In the genomic region with DNA sequence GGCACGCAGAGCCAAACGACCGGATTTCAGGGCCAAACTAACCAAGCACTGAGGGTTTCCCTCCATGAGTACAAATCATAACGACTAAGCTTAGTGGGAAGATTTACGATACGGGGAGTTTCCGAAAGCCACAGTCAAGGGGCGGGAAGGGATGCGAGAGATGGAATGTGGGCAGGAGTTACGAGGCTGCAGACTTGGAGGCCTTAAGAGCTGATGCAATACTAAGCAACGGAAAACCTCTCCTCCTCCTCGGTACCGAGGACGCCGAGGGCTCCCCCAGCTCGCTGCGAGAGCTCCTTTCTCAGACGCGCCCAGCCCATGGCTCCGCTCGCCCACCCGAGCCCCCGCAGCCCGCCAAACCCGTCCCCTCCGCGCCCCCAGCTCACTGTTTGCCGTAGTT, we compare ENCODE assay signal across 8 mouse cellular contexts. TPM values are rescaled to one million over a fixed set of nuclear protein-coding genes. Genes with fewer than 3 reads are reported as not detected.
DNase-seq lines count a peak whose midpoint lies in the region; ATAC-seq and TF ChIP-seq lines count a peak whose summit lies in the region.

No protein-coding gene starts in this region.

- under 1% methylated on average over 28 of the region's 28 CpGs for WGBS in hindbrain, embryonic 14.5 days

- peaks cover 35% of the 10 kb centered on the region for H3K36me3 ChIP-seq in C2C12 (ENCODE audit: control insufficient read depth, insufficient read depth)
- peaks cover 41% of the 10 kb centered on the region for H3K36me3 ChIP-seq in hindbrain, embryonic 14.5 days (replicated peaks; ENCODE audit: control insufficient read depth, insufficient read depth)
- peaks cover 40% of the 10 kb centered on the region for H3K36me3 ChIP-seq in megakaryocyte, embryonic 14.5 days (replicated peaks; ENCODE audit: low read length)

- H3K9me3 ChIP-seq in hindbrain, embryonic 14.5 days (ENCODE audit: control insufficient read depth, low read length) = no peaks in the 10 kb centered on the region
- H3K9me3 ChIP-seq in megakaryocyte, embryonic 14.5 days = no peaks in the 10 kb centered on the region

- H3K79me3 ChIP-seq in C2C12 (ENCODE audit: low read depth) = peaks cover 19% of the 10 kb centered on the region

- H3K27ac ChIP-seq in hindbrain, embryonic 14.5 days = peak overlapping the region; percentile 65

- no peaks in the 10 kb centered on the region for H3K4me1 ChIP-seq in hindbrain, embryonic 14.5 days (replicated peaks; ENCODE audit: control insufficient read depth, insufficient read depth, low read length)
- peaks cover 11% of the 10 kb centered on the region; the same call in 1 of the 2 replicates for H3K4me1 ChIP-seq in megakaryocyte, embryonic 14.5 days

- ATAC-seq in common myeloid progenitor, adult 5-6 weeks (replicated peaks; ENCODE audit: low read depth, poor library complexity, severe bottlenecking) = peak; percentile 10; the same call in 1 of the 2 replicates
- 0 out of 2 replicates have a peak, but pooled peaks have one; percentile 13 for ATAC-seq in hindbrain, embryonic 14.5 days (ENCODE audit: low FRiP score)

- H3K4me2 ChIP-seq in hindbrain, embryonic 14.5 days (replicated peaks) = peak overlapping the region; percentile 72

- H3K27me3 ChIP-seq in C2C12 (ENCODE audit: control insufficient read depth, insufficient read depth, insufficient read length) = no peaks in the 10 kb centered on the region
- no peaks in the 10 kb centered on the region for H3K27me3 ChIP-seq in hindbrain, embryonic 14.5 days (ENCODE audit: control insufficient read depth, insufficient read depth, low read length)
- no peaks in the 10 kb centered on the region for H3K27me3 ChIP-seq in megakaryocyte, embryonic 14.5 days (replicated peaks)

- H3ac ChIP-seq in C2C12 (ENCODE audit: control insufficient read depth, insufficient read length, low read depth) = peak overlapping the region; percentile 92

- peaks cover 62% of the 10 kb centered on the region for H3K79me2 ChIP-seq in C2C12 (ENCODE audit: control insufficient read depth, insufficient read depth)

- peak overlapping the region; percentile 93 for H3K4me3 ChIP-seq in C2C12 (ENCODE audit: insufficient read depth, poor library complexity, severe bottlenecking)
- peak overlapping the region; percentile 86 for H3K4me3 ChIP-seq in hindbrain, embryonic 14.5 days (replicated peaks; ENCODE audit: low read length)
- H3K4me3 ChIP-seq in megakaryocyte, embryonic 14.5 days (replicated peaks) = peak overlapping the region; percentile 98

- DNase-seq in embryo, embryonic 10 days (ENCODE audit: low spot score) = peak; percentile 36
- no peak for DNase-seq in embryo, embryonic 9.5 days (ENCODE audit: extremely low spot score)
- no peak for DNase-seq in hindbrain, embryonic 14.5 days (ENCODE audit: low spot score)
- DNase-seq in spleen, postnatal 36 days (ENCODE audit: low spot score in 2 of 2) = no peak
- DNase-seq in layer of hippocampus, postnatal 25 days (ENCODE audit: extremely low spot score in 1 of 2, low spot score in 1 of 2) = no peak

- peak overlapping the region; percentile 83 for H3K9ac ChIP-seq in hindbrain, embryonic 14.5 days

- TF ChIP-seq CTCF in C2C12 (IDR thresholded peaks at IDR 0.05; ENCODE audit: control insufficient read depth, insufficient read depth, insufficient read length) = no peak

TF ChIP-seq in C2C12, 6 proteins besides CTCF, POLR2A, EP300 and RAD21:
- TF ChIP-seq FOSL1 (IDR thresholded peaks at IDR 0.05; ENCODE audit: insufficient read depth, low read length, poor library complexity, severe bottlenecking) = no peak
- TF ChIP-seq MYOG (IDR thresholded peaks at IDR 0.05; ENCODE audit: control insufficient read depth, extremely low read depth, insufficient read length) = no peak
- peak; percentile 85 for TF ChIP-seq CEBPB (IDR thresholded peaks at IDR 0.05; ENCODE audit: low read depth)
- TF ChIP-seq USF1 (IDR thresholded peaks at IDR 0.05; ENCODE audit: low read depth) = no peak
- no peak for TF ChIP-seq MAX (IDR thresholded peaks at IDR 0.05)

RNA-seq across cellular contexts. Expression of a gene that starts 0.5 kb away (rescaled TPM):
- polyA plus RNA-seq in C2C12 (2012; fragmentation: generic; extraction: Trizol) = 228 TPM
- total RNA-seq in common myeloid progenitor, adult 5-6 weeks (2017) = 231 and 257 TPM in 2 replicates
- 162 and 165 TPM in 2 replicates for polyA plus RNA-seq in hindbrain, embryonic 14.5 days (2014; fragmentation: Nextera tagmentation; extraction: Ambion mirVana)
- polyA plus RNA-seq in megakaryocyte, embryonic 14.5 days (2012; ENCODE audit: insufficient read depth, low replicate concordance) = 22.3 and 46.6 TPM in 2 replicates
- 100 to 1,000 TPM; 184 to 193 TPM for total RNA-seq in layer of hippocampus, postnatal 25 days (2021)

RNA-seq across cellular contexts. Expression of a gene that starts 19.0 kb away (rescaled TPM):
- 2.0 TPM for polyA plus RNA-seq in C2C12 (2012; fragmentation: generic; extraction: Trizol)
- 5.7 and 6.5 TPM in 2 replicates for total RNA-seq in common myeloid progenitor, adult 5-6 weeks (2017)
- 0.26 and 0.36 TPM in 2 replicates for polyA plus RNA-seq in hindbrain, embryonic 14.5 days (2014; fragmentation: Nextera tagmentation; extraction: Ambion mirVana)
- polyA plus RNA-seq in megakaryocyte, embryonic 14.5 days (2012; ENCODE audit: insufficient read depth, low replicate concordance) = 30.2 TPM in 1 of 2 replicates, not detected in the other
- total RNA-seq in layer of hippocampus, postnatal 25 days (2021) = 1 to 10 TPM in 1 of 2 experiments, under 1 TPM in 1; 0.28 to 1.1 TPM

RNA-seq across cellular contexts. Expression of a gene that starts 19.9 kb away (rescaled TPM):
- polyA plus RNA-seq in C2C12 (2012; fragmentation: generic; extraction: Trizol) = 4.5 TPM
- 18.1 and 21.2 TPM in 2 replicates for total RNA-seq in common myeloid progenitor, adult 5-6 weeks (2017)
- polyA plus RNA-seq in hindbrain, embryonic 14.5 days (2014; fragmentation: Nextera tagmentation; extraction: Ambion mirVana) = 24.7 and 24.8 TPM in 2 replicates
- 8.9 and 21.3 TPM in 2 replicates for polyA plus RNA-seq in megakaryocyte, embryonic 14.5 days (2012; ENCODE audit: insufficient read depth, low replicate concordance)
- total RNA-seq in layer of hippocampus, postnatal 25 days (2021) = 10 to 100 TPM; 30.3 to 37.4 TPM

RNA-seq across cellular contexts. Expression of a gene that starts 29.0 kb away (rescaled TPM):
- not detected for polyA plus RNA-seq in C2C12 (2012; fragmentation: generic; extraction: Trizol)
- total RNA-seq in common myeloid progenitor, adult 5-6 weeks (2017) = 0.23 TPM in 1 of 2 replicates, not detected in the other
- not detected in 2 replicates for polyA plus RNA-seq in hindbrain, embryonic 14.5 days (2014; fragmentation: Nextera tagmentation; extraction: Ambion mirVana)
- polyA plus RNA-seq in megakaryocyte, embryonic 14.5 days (2012; ENCODE audit: insufficient read depth, low replicate concordance) = 1.4 TPM in 1 of 2 replicates, not detected in the other
- total RNA-seq in layer of hippocampus, postnatal 25 days (2021) = not detected
